Comparison of ENCODE assay signal across 25 mouse cellular contexts in genomic region chr7:28761907-28762306, GRCm38 (mm10). TPM values are rescaled to one million over a fixed set of nuclear protein-coding genes. Genes with fewer than 3 reads are reported as not detected.
"Had no signal": no experiment of that assay in that cellular context is flagged by ENCODE, and none has a peak within 500 bp of the region (broad histone marks: within the 10 kb centered on the region; RNA-seq: fewer than 3 reads in every experiment).

No protein-coding gene starts in this region.

- H3K4me2 ChIP-seq: limb, embryonic 13.5 days; lung, embryonic 14.5 days; midbrain, embryonic 12.5 days; midbrain, embryonic 15.5 days; neural tube, embryonic 12.5 days; neural tube, embryonic 15.5 days had no signal

- H3K27me3 ChIP-seq: midbrain, embryonic 15.5 days; neural tube, embryonic 12.5 days had no signal

- ATAC-seq: liver, postnatal 0 days; lung, postnatal 0 days; midbrain, embryonic 15.5 days had no signal

- DNase-seq: layer of hippocampus, adult 9-11 months; liver; liver, postnatal 0 days; lung, embryonic 14.5 days; right cerebral cortex, adult 18-20 months; right cerebral cortex, postnatal 14 days; right cerebral cortex, postnatal 4 days; thymus, adult 2 months; thymus, postnatal 14 days; thymus, postnatal 4 days had no signal

- H3K9ac ChIP-seq: limb, embryonic 13.5 days; liver, embryonic 14.5 days; liver, postnatal 0 days; lung, embryonic 14.5 days; midbrain, embryonic 12.5 days; midbrain, embryonic 15.5 days; neural tube, embryonic 12.5 days; neural tube, embryonic 15.5 days had no signal

- H3K9me3 ChIP-seq: limb, embryonic 10.5 days; limb, embryonic 13.5 days; midbrain, embryonic 12.5 days; midbrain, embryonic 15.5 days; neural tube, embryonic 12.5 days; neural tube, embryonic 15.5 days had no signal

- H3K4me3 ChIP-seq: layer of hippocampus, adult 2 months; limb, embryonic 10.5 days; limb, embryonic 13.5 days; midbrain, embryonic 12.5 days; midbrain, embryonic 15.5 days; neural tube, embryonic 12.5 days; neural tube, embryonic 15.5 days had no signal

- H3K27ac ChIP-seq: kidney, postnatal 0 days; layer of hippocampus, adult 2 months; limb, embryonic 10.5 days; limb, embryonic 13.5 days; liver, embryonic 14.5 days; macrophage; midbrain, embryonic 12.5 days; midbrain, embryonic 15.5 days; neural tube, embryonic 12.5 days; neural tube, embryonic 15.5 days; stomach, postnatal 0 days had no signal

RNA-seq across cellular contexts. Expression of gene Ccer2, which starts 5.9 kb away (rescaled TPM):
- total RNA-seq: megakaryocyte, adult 5-6 weeks had no signal
- polyA plus RNA-seq: kidney, postnatal 0 days; large intestine, adult 2 months; limb, embryonic 10.5 days; limb, embryonic 13.5 days; liver, embryonic 14.5 days; liver, postnatal 0 days; lung, embryonic 14.5 days; lung, postnatal 0 days; macrophage; midbrain, embryonic 12.5 days; stomach, embryonic 14.5 days; stomach, postnatal 0 days had no signal
